Mouse (Mus musculus) mouse embryonic stem cell (cell line): ENCODE data around the gene Ncmap.

ENCODE experiments used
- in situ Hi-C, 2 experiments: fragments of 300-500 bp; cut with MboI; formaldehyde crosslinking; loops; 1 replicate in 1 of 2; 3 replicates in 1 of 2; pipeline ENCODE4 v1.14.3; 2019 to 2020; ENCODE audit warnings: low sequenced_read_pairs in 2 of 2, low pct_unique_long_range_greater_than_20kb in 1 of 2, mixed read lengths in 1 of 2; ENCODE audit not compliant: unreplicated experiment in 1 of 2

The Ncmap gene

DNA sequence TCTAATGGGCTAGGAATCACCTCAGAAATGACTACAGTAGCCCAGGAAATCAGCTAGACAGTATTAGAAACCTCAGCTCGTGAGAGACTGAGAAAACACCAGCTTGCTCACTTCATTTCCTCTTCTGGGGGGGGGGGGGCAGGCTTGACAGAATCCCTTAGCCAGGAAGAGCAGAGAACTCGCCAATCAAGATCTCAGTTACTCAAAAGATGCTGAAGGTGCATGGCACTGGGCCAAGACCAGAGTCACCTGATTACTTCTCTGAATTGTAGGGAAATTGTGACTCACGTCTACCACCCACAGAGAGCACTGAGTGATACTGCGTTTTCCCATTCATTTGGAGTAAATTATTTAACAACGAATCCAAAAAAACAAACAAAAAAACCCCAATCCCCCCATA lies 8.2 kb upstream of the Ncmap start:
- in situ Hi-C loops = no loop called here

DNA sequence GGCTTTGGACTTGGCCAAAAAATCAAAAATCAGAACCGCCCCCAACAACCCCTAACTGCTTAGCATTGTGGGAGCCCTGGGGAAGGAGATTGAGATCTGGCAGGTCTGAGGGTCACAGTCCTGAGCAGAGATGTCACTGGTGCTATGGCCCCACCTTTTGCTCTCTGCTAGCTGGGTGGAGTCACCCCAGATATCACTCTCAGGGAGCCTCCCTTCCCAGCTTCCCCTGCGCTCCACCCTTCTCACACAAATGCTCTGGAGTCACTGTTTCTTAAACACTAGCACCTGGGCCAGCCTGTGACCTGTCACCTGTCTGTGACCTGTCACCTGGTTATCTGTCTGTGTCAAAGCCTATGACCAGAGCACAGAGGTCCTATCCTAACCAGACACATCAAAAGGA lies 6.9 kb upstream of the Ncmap start:
- in situ Hi-C loops = no loop called here

DNA sequence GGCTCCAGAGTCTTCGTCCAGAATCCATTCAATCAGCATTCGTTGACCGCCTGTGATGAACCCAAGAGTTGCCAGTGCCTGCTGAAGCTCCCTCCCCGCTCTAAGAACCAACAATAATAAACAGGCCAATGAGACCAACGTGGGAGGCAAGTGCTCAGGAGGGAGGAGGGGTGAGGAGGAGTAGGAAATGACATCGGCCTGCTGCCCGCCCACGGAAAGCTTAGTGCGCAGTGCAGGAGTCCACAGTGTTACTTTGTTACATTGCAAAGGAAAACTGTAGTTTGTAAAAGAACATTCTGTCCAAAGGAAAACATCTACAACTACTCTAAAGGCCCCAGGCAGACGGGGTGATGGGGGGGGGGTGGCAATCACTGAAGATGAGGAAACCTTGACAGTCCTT lies 6.0 kb upstream of the Ncmap start:
- in situ Hi-C loops = no loop called here

DNA sequence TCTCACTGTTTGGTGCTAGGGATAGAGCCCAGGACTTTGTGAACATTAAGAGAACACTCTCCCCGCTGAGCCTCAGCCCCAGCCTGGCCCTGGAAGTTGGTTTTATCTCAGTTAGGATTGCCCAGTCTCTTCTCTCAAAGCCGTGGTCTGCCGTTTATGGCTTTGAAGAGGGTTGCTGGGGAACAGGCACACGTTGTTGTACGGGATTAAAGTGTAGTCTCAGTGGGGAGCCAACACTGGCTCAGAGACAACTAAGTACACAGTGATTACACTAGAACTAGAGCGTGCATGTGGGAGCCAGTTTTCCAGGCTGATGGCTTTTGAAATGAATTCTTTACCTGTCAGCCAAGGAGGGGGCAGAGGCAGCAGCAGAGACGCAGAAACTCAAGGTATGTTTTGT lies 3.9 kb upstream of the Ncmap start:
- in situ Hi-C loops = no loop called here

DNA sequence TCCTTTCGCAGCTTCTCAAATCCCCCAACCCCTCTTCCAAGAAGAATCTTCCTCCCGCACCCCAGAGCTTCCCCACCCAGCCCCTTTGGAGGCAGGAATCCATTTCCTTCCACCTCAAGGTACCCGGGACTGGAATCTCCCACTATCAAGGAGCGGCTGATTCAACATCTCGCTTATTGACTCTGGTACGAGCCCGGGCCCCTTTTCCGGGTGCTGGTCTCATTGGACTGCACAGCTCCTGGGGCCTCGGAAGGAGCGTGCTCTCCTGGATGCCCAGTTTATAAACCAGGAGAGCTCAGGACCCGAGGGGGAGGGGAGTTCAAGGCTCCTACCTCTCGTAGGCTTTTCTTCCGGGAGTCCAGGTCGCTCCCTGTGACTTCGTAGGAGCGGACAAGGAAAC lies 476 bp downstream of the Ncmap start:
- in situ Hi-C loops = no loop called here

DNA sequence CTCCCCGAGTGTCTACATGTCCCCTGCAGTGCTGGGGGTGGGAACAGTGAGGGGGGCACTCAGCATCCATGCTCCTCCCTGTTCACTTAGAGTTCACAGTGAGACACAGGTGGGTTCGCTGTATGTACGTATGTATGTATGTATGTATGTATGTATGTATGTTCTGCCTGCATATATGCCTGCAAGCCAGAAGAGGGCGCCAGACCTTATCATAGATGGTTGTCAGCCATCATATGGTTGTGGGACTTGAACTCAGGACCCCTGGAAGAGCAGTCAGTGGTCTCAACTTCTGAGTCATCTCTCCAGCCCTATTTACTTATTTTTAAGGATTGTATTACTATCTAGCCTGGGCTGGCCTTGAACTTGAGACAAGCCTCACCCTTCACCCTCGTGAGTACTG lies 1.7 kb downstream of the Ncmap start:
- in situ Hi-C loops = no loop called here

DNA sequence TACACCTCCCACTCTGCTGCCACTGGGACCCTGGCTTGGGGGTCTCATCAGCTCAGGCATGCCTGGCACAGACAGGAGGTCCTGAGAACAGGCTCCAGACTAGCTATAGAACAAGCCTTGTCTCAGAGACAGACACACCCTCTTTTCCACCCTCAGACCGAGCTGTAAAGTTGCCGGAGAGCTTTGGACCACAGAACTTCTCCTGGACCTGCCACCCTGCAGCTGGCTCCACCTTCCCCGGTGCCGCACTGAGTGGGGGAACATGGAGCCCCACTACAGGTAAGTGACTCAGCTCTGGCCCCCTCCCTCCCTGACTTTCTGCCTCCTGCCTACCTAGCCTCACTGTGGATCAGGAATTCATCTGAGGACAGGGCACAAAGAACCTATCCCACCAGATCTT lies 2.7 kb downstream of the Ncmap start:
- in situ Hi-C loops = no loop called here

DNA sequence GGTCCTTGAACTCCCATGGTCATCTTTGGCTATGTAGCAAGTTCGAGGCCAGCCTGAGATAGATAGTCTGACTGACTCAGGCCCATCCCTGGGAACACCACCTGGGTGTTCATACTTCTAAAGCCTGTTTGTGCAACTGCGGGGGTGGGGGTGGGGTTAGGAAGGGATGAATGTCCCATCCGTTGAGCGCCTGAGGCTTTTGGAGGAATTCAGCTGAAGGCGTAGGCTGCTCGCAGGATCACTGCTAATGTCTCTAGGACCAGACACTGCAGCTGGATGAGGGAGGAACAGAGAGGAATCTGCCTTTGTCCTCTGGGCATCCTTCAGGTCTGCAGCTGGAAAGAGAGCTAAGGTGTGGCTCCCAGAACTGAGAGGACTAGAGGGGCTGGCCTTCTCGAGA lies 3.4 kb downstream of the Ncmap start:
- in situ Hi-C loops = no loop called here

DNA sequence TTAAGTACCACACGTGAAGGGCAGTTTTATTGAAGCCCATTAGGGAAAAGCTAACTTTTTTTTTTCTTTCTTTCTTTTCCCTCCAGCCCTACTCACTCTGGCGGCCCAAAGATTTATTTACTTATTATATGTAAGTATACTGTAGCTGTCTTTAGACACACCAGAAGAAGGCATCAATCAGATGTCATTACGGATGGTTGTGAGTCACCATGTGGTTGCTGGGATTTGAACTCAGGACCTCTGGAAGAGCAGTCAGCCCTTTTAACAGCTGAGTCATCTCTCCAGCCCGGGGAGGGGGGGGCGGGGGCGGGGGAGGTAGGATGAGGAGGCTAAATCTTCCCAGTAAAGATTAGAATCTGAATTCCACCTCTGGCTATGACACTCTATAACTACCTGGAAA lies 4.6 kb downstream of the Ncmap start:
- in situ Hi-C loops = no loop called here

DNA sequence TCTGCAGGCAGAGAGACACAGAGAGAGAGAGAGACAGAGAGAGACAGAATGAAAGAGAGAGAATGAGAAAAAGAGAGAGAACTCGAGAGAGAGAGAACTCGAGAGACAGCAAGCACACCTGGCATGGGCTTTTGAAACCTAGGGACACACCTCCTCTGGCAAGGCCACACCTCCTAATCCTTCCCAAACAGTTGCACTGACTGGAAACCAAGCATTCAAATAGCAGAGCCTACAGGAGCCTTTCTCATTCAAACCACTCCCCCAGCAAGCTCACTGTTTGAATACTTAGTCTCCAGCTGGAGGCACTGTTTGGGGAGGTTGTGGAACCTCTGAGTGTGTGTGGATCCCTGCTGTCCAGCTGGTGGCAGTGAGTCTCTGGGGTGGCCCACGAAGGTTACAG lies 5.2 kb downstream of the Ncmap start:
- in situ Hi-C loops = no loop called here

DNA sequence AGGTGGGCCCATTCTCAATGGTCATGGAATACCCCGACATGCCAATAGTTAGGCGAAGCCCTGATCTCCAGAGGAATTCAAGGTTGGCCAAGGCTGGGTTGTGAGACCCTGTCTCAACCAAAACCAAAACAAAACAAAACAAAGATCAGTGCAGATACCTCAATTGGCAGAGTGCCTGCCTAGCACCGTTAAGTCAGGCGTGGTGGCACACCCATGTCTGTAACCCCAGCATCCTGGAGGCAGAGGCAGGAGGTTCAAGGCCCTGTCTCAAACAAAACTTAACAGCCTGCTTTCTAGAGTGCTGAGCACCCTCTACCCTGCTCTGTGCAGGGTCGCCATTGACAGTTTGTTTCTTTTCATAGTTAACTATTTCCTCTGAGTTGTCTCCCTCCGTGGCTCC lies 7.0 kb downstream of the Ncmap start:
- in situ Hi-C loops = no loop called here

DNA sequence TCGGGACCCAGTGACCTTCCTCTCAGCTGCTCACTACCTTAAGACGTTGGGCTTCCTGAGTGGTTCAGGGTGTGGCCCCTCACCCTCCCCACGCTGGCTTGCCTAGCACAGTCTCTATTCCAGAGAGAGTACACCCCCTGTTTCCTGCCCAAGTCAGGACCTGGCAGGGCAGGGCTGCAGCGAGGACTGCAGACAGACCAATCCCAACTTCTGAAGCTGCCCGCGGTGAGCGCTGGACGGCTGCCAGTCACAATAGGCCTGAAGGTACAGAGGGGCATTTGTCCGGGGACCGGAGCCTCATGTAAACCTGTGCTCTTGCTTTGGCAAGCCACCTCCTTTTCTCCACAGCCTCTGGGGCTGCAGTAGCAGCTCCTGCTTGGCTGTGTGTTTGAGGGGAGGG lies 12.4 kb downstream of the Ncmap start:
- in situ Hi-C loops = loop anchor here in 1 of 2 experiments (10.0 kb wide), 1 partner anchor 279 kb away; no protein-coding TSS in a partner anchor

DNA sequence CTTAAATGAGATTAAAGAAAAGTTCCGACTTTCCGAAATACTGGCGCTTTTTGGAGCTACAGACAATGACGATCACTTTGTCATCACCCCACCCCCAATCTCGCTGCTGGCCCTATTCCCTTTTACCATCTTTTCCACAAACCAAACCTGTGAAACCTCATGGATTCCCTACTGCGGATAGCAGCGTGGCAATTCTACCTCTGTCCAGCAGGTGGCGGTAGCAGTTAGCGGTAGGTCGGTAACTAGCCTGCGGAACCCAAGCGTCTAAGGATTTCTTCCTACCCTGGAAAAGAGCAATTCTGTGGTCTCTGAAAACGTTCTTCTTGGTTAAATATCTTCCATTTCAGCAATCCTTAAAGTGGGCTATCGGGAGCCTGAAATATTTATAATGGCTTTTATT lies 15.7 kb downstream of the Ncmap start:
- in situ Hi-C loops = loop anchor here in 1 of 2 experiments (10.0 kb wide), 1 partner anchor 282 kb away; no protein-coding TSS in a partner anchor

DNA sequence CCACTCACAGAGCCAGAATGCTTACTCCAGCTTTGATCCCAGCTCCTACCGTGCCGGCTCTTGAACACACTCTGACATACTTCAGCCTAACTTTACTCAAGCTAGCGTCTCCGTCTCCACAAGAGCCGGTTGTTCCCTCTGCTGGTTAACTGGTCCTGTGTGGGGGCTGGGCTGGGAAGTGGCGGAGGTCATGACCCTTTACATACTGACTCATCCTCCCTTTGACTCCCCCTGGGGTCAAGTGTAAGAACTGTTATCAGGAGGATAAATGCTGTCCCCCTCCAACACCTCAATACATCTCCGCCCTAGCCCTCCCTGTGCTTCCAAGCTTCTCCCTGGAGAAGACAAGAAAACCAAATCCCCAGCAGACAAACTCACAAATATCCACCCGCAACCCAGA lies 16.7 kb downstream of the Ncmap start:
- in situ Hi-C loops = loop anchor here in 1 of 2 experiments (10.0 kb wide), 1 partner anchor 283 kb away; no protein-coding TSS in a partner anchor

DNA sequence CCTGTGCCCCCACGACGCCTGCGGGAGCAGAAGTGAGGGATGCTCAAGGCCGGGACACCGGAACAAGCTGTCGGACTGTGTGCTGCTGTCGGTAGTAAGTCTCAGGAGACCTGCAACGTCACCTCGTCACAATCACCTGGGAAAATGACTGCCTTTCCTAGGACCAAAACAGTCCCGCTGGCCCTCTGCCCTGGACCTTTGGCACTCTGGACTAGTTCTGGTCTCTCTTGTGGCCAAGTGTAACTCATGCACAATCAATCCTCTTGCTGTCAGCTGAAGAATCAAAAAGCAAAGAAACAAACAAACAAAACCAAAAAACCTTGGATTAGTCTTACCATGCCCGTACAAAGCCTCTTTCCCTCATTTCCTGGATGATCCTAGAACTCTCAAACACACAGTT lies 20.8 kb downstream of the Ncmap start:
- in situ Hi-C loops = no loop called here

DNA sequence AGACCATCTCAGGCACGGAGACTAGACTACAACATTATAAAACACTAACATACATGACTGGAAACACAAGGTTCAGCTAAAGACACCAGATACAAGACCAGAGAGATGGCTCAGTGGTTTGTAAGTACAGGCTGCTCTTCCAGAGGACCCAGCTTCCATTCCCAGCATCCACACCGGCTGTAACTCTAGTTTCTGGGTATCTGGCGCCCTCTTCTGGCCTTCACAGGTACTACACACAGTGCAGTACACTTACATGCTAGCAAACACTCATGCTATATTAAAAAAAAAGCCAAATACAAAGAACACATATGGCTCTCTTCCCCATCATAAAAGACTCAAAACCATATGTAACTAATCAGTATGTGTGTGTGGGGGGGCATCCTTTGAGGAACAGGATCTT lies 22.6 kb downstream of the Ncmap start:
- in situ Hi-C loops = no loop called here

DNA sequence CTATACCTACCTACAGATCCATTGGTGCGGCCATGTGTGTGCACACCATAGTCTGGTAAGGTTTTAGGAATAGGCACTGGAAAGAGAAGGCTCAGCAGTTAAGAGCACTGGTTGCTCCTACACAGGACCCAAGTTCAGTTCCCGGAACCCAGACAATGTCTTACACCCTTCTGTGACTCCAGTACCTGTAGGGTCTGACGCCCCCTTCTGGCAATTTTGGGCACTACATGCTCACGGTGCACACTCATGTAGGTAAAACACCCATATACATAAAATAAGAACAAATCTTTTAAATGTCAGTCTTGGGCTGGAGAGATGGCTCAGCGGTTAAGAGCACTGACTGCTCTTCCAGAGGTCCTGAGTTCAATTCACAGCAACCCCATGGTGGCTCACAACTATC lies 24.7 kb downstream of the Ncmap start:
- in situ Hi-C loops = no loop called here

DNA sequence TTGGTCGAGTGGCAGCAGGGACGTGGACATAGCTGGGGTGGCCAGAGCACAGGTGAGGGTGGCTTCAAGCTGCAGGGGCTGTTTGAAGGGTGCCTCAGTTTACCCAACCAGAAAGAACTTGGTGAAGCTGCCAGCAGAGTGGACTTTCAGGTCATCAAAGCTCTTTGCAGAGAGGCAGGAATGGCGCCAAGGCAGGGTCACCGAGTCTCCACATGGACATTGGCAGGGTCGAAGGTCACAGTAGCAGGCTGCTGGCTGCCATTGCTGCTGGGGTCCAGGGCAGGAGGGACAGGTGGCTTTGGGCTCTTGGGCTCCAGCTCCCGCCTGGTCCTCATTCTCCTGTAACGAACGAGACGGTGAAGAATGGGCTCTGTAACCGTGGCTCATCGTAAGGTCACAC lies 27.7 kb downstream of the Ncmap start:
- in situ Hi-C loops = no loop called here

DNA sequence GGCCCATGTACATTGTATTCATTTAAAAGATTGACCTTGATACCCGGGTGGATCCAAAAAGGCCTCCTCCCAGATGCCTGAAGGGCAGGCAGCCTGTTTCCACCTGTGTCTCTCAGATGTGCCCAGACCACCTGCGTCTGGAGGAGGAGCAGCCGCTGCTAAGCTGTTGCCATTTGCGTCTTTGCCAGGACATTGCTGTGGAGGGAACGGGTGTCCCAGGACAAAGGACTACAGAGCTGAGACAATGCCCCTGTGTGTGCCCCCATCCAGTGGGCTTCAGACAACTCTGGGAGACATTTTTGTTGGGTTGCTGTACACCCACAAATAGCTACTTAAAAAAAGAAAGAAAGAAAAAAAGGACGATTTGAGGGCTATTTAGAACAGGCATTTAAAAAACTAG lies 35.2 kb downstream of the Ncmap start:
- in situ Hi-C loops = no loop called here

DNA sequence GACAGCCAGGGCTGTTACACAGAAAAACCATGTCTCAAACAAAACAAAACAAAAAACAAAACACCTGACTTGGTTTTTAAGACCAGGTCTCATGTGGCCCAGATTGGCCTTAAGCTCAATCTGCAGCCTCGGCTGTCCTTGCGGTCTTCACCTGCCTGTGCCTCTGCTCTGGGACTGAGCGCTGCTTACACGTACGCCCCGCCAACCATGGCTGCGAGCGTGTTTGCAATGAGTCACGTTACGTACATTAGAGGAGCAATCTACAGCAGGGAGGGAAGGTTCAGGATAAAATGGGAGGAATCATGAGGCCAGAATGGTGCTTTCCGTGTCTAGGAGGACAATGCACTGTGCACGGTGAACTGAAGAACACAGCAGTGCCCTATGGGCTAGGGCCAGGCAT lies 36.3 kb downstream of the Ncmap start:
- in situ Hi-C loops = no loop called here

DNA sequence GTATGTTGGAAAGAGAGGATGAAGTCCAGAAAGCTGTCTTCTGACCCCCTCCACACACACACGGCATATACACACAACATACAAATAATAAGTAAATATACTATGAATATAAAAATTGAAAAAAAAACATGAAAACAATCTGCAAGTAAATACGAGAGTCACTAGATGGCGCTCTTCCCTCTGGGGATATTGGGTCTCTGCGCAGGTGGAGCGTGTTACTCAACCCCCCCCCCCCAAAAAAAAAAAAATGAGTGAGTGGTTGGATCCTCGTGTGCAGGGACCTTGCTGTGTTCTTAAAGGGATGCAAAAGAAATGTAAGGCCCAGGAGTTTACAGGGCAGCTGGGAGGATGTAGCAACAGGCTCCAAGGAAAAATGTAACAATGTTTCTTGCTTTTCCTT lies 39.3 kb downstream of the Ncmap start:
- in situ Hi-C loops = loop anchor here in 1 of 2 experiments (10.0 kb wide), 1 partner anchor 136 kb away; the partner anchor contains the start of genes Nipal3 and Stpg1
